Mouse (Mus musculus): ENCODE data around the gene Ifrd2. TPM values are rescaled to one million over a fixed set of nuclear protein-coding genes. Genes with fewer than 3 reads are reported as not detected.

Ifrd2 gene
- polyA plus RNA-seq, 1 experiment from 2014 or later = 14.5 TPM

DNA sequence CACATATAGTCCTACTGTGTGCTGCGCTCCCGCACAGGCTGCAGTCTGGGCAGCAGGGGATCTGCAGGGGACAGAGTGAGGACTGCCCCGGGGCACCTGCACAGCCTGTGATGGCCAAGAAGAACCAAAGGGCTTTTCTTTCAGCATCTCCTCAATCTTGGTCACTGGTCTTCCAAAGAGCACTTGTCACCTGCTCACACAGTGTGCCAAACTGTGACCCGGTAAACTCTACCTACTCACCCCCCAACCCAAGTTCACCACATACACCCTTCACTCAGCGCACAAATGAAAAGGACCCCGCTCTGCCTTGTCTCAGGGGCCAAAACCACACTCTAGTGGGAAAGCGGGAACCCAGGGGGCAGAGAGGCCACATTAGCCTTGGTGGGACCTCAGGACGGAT lies 44.4 kb downstream of the Ifrd2 start:
- Histone ChIP-seq H3K27ac (peak overlapping the region; percentile 92), H3K9me3 (no peaks in the 10 kb centered on the region), H3K4me1 (peaks cover 92% of the 10 kb centered on the region), H3K9ac (peak overlapping the region; percentile 90; the same call in 1 of the 2 replicates), H3K4me2 (peak overlapping the region; percentile 97), H3K4me3 (peak overlapping the region; percentile 76; the same call in 1 of the 2 replicates), H3K27me3 (replicated peaks) (no peaks in the 10 kb centered on the region), H3K36me3 (replicated peaks) (no peaks in the 10 kb centered on the region)
- no peak for ATAC-seq (replicated peaks)
- WGBS = 58% methylated on average over 8 of the region's 8 CpGs

DNA sequence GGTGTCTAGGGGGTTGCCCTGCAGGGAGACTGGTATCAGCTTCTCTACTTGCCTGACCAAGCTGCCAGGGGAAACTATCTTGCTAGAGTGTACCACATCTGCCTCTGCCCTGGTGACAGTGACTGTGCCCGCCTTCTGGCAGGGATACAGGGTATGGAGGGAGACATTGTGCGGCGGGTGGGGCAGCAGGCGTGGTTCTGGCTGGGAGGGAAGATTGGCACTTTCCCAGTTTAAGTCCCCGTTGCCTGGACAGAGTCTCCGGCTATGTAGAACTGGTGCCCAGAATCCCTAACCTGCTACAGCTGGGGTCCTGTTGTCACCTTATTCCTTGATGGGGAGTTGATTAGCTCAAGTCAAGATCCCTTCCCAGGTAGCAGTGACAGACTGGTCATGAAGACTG lies 45.0 kb downstream of the Ifrd2 start:
- H3K4me1 ChIP-seq = peaks cover 92% of the 10 kb centered on the region
- H3K4me3 ChIP-seq = peak overlapping the region; percentile 76
- no peaks in the 10 kb centered on the region for H3K36me3 ChIP-seq (replicated peaks)
- whole genome bisulfite sequencing = 11% methylated on average over 6 of the region's 6 CpGs
- H3K4me2 ChIP-seq = peak overlapping the region; percentile 97
- peak overlapping the region; percentile 90 for H3K9ac ChIP-seq
- H3K27ac ChIP-seq = peak overlapping the region; percentile 92
- ATAC-seq (replicated peaks) = no peak
- no peaks in the 10 kb centered on the region for H3K27me3 ChIP-seq (replicated peaks)
- no peaks in the 10 kb centered on the region for H3K9me3 ChIP-seq

DNA sequence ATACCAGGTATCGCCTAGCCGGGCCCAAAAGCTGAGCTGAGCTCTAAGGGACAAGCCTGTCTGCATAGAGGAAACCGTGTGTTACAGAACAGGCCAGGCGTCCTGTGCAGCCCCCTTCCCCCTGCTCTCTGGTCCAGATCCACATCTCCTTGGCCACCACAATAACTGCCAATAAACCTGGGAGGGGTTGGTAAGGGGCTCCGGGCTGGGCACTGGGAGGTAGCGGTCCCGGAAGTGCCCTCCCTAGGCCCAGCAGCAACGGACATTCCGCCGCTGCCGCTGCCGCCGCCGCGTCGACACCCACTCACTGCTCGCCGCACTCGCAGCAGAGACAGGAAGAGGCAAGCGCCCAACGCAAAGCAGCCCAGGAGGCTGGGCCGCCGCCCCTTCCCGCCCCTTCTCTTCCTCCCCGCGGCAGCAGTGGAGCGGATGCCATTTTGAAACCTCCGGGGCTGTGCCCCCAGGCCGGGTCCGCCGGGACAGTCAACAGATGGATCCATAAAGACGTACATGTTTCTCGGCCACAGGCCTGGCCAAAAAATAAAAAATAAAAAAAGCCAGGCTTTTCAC lies 45.7 kb downstream of the Ifrd2 start:
- Histone ChIP-seq H3K4me1 (peaks cover 89% of the 10 kb centered on the region), H3K4me3 (peak overlapping the region; percentile 76), H3K36me3 (replicated peaks) (no peaks in the 10 kb centered on the region), H3K9me3 (no peaks in the 10 kb centered on the region), H3K4me2 (peak overlapping the region; percentile 97), H3K27ac (peak overlapping the region; percentile 92), H3K9ac (peak overlapping the region; percentile 90), H3K27me3 (replicated peaks) (no peaks in the 10 kb centered on the region)
- WGBS = 1% methylated on average over 32 of the region's 33 CpGs
- ATAC-seq (replicated peaks) = no peak

- peaks cover 83% of the 10 kb centered on the region for H3K4me1 ChIP-seq
- 0% methylated on average over 15 of the region's 15 CpGs for WGBS
- peak overlapping the region; percentile 92 for H3K27ac ChIP-seq
Measured at GRCm38 (mm10) chr9:107633661-107634405, 46.4 kb downstream of the Ifrd2 start.

GRCm38 (mm10) chr9:107634406-107635278 lies 47.2 kb downstream of the Ifrd2 start:
- WGBS = under 1% methylated on average over 35 of the region's 35 CpGs
- Histone ChIP-seq H3K9me3 (no peaks in the 10 kb centered on the region), H3K27me3 (replicated peaks) (no peaks in the 10 kb centered on the region), H3K36me3 (replicated peaks) (no peaks in the 10 kb centered on the region), H3K27ac (peak overlapping the region; percentile 92), H3K4me2 (peak overlapping the region; percentile 97), H3K4me3 (peak overlapping the region; percentile 76), H3K9ac (peak overlapping the region; percentile 90), H3K4me1 (peaks cover 75% of the 10 kb centered on the region)
- 0 out of 2 replicates have a peak, but pooled peaks have one; percentile 4 for ATAC-seq (replicated peaks)

More at GRCm38 (mm10) chr9:107633661-107634405, 46.4 kb downstream of the Ifrd2 start:
- Histone ChIP-seq H3K4me3 (peak overlapping the region; percentile 76), H3K4me2 (peak overlapping the region; percentile 97), H3K27me3 (replicated peaks) (no peaks in the 10 kb centered on the region), H3K9ac (peak overlapping the region; percentile 90), H3K9me3 (no peaks in the 10 kb centered on the region), H3K36me3 (replicated peaks) (no peaks in the 10 kb centered on the region)
- ATAC-seq (replicated peaks) = no peak

DNA sequence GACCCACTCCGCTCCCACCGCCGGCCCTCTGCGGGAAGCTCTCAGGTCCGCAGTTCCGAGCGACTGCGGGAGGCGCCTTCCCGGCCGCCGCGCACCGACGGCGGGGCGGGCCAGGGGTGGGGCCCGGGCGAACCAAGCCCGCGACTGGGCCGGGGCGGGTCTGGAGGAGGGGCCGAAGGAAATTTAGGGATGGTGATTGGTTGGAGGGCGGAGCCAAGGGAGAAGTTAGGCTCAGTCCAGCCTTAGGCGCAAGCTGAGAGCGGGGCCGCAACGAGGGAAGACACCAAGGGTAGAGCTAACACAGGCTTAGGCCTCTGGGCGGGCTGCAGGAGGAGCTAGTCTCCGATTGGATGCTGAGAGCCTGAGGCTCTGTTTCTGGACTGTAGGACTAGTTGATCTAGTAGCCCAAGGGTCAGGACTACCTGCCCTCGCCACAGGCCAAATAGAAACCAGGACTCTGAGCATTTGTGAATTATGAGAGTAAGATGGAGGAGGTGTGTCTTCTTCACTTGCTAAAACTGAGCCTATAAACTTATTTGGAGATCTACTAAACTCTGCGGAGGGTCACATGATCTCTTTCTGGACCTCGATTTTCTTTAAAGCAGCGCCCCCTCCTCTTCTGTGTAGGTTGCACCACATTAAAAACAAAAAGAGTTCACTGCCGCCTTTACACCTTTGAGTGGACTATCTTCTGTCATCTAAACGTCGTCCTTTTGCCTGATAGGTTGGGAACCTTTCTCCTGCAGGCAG lies 48.0 kb downstream of the Ifrd2 start, which contains the start of gene Gnai2:
Gene Gnai2 (minus strand): TSS at position 89 of the 750 bp plus-strand sequence.
- 5% methylated on average over 35 of the region's 38 CpGs for WGBS
- Histone ChIP-seq H3K4me3 (peak within 1 kb of the TSS; percentile 76), H3K36me3 (replicated peaks) (no peaks in the 10 kb centered on the region), H3K4me1 (peaks cover 66% of the 10 kb centered on the region), H3K9me3 (no peaks in the 10 kb centered on the region), H3K9ac (peak within 1 kb of the TSS; percentile 90), H3K4me2 (peak within 1 kb of the TSS; percentile 97), H3K27me3 (replicated peaks) (no peaks in the 10 kb centered on the region), H3K27ac (peak within 1 kb of the TSS; percentile 92)
- peak; percentile 90 for ATAC-seq (replicated peaks)

DNA sequence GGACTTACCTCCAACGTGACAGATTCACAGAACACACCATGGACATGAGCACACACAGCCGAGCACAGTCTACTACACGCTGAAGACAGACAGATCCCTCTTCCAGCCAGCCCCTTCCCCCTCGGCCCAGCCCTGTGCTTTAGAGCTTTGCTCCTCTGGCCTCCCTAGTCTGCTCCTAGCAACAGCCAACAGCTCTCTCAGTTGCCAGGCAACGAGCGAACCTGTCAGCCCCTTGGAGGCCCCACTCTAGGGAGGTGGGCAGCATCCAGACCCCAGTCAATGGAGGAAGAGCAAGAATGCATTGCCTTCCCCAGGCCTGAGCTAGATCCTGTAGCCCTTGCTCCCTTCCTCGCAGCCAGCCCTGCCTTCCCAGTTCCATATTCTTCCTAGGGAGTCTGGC lies 49.6 kb downstream of the Ifrd2 start:
- H3K4me3 ChIP-seq = no peak overlapping the region
- H3K27me3 ChIP-seq (replicated peaks) = no peaks in the 10 kb centered on the region
- H3K9me3 ChIP-seq = no peaks in the 10 kb centered on the region
- peak overlapping the region; percentile 33; the same call in 1 of the 2 replicates for H3K4me2 ChIP-seq
- peak; percentile 44 for ATAC-seq (replicated peaks)
- H3K27ac ChIP-seq = peak overlapping the region; percentile 80
- 2% methylated on average over 7 of the region's 7 CpGs for WGBS
- H3K4me1 ChIP-seq = peaks cover 50% of the 10 kb centered on the region
- H3K36me3 ChIP-seq (replicated peaks) = no peaks in the 10 kb centered on the region
- H3K9ac ChIP-seq = no peak overlapping the region; the same call in 1 of the 2 replicates

DNA sequence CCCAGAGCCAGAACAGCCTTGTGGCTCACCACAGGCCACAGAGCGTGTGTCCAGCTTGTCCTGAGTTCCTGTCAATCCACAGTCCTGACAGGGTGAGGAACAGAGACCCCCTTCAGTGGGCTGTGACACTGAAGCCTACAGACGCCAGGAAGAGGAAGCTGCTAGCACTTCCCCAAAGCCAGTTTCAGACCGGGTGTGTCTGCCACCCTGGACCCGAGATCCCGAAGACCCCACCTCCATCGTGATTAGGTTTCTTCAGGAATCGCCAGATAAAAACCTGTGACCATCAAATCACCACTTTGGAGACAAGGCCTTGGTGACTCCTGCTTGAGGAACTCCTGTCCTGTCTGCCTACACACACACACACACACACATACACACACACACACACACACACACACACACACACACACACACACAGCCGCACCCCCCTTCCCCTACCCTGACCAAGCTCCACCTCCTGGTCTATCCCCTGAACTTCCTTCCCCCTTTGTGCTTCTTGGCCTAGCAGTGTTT lies 52.9 kb downstream of the Ifrd2 start:
- WGBS = 42% methylated on average over 8 of the region's 8 CpGs
- H3K4me2 ChIP-seq = no peak overlapping the region
- H3K4me3 ChIP-seq = no peak overlapping the region
- H3K27me3 ChIP-seq (replicated peaks) = no peaks in the 10 kb centered on the region
- H3K9me3 ChIP-seq = no peaks in the 10 kb centered on the region
- no peak overlapping the region for H3K27ac ChIP-seq
- H3K4me1 ChIP-seq = peaks cover 37% of the 10 kb centered on the region
- no peak overlapping the region for H3K9ac ChIP-seq
- no peak for ATAC-seq (replicated peaks)
- H3K36me3 ChIP-seq (replicated peaks) = no peaks in the 10 kb centered on the region

- no peak for ATAC-seq (replicated peaks)
- 36% methylated on average over 8 of the region's 8 CpGs for WGBS
- H3K4me3 ChIP-seq = no peak overlapping the region
- no peaks in the 10 kb centered on the region for H3K9me3 ChIP-seq
- H3K27ac ChIP-seq = no peak overlapping the region
- H3K4me2 ChIP-seq = no peak overlapping the region
- H3K9ac ChIP-seq = no peak overlapping the region
- no peaks in the 10 kb centered on the region for H3K27me3 ChIP-seq (replicated peaks)
- H3K36me3 ChIP-seq (replicated peaks) = no peaks in the 10 kb centered on the region
- peaks cover 28% of the 10 kb centered on the region for H3K4me1 ChIP-seq
Measured at GRCm38 (mm10) chr9:107641666-107642065, 54.2 kb downstream of the Ifrd2 start.

All from midbrain, embryonic 15.5 days (tissue).